Mouse (Mus musculus) kidney, postnatal 10 days (tissue): ENCODE data around the gene Megf8.

ENCODE experiments used
- DNase-seq: peaks from one replicate; pipeline ENCODE4 v3.0.0; 2021; ENCODE audit warnings: mixed read lengths

Gene Megf8

GRCm38 (mm10) chr7:25316532-25317445, at the start of gene Megf8:
Gene Megf8 (plus strand): TSS chr7:25317164.
- peak; percentile 98 for DNase-seq

- DNase-seq: peak; percentile 99
These were observed 49.6 kb upstream of the Megf8 start, which contains the start of gene Cic for GRCm38 (mm10) chr7:25267301-25267750. Gene Cic (plus strand): TSS chr7:25267704.

DNA sequence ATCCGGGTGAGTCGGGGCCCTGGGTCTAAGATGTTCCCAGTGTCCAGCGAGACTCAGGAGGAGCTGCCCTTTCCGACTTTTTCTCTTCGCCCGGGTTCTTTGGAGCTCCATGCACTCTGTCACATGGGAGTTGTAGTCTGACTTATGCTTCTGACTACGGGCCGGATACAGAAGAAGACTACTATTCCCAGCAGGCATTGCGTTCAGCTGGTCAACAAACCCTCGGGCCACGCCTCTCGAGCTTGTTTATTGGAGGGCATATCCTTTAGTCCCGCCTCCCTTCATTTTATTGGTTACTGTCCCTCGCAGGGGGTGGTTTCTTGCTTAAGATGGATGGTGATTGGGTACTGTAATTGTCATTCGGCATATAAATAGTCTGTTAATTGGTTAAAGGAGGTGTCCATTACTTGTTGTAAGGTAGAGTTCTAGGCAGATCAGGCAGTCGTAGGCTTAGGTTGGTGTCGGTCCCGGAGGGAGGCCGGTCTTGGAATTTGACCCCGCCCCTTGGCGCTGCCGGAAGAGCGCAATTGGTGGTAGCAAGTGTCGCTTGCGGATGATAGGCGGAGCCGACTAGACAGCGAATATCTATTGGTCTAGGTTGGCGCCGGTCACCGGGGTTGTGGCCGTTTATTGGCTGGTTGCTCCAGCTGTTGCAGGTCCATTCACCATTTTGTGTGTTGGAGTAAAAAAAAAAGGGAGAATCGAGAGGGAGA, 49.1 kb upstream of the Megf8 start:
- DNase-seq: peak; percentile 99

GRCm38 (mm10) chr7:25268588-25268987, 48.4 kb upstream of the Megf8 start:
- no peak for DNase-seq

DNA sequence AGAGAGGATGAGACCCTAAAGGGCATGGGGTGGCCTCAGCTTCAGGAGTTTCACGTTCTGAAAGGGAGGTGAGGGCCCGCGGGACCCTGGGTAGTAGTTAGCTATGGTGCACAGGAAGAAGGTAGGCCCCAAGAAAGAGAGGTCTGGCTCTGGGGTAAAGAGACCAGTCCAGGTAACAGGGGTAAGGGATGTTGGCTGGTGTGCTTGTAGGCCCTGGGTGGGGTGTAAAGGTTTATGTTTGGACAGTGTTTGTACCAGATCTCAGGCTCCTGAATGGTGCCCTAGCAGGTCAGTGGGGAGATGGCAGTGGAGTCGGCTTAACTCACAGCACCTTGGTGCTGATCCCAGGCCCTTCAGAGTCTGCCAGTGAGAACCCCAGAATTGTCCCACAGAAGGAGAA, 47.9 kb upstream of the Megf8 start:
- DNase-seq: peak; percentile 29

- DNase-seq: peak; percentile 45
These were observed 47.3 kb upstream of the Megf8 start for GRCm38 (mm10) chr7:25269545-25270271.

DNA sequence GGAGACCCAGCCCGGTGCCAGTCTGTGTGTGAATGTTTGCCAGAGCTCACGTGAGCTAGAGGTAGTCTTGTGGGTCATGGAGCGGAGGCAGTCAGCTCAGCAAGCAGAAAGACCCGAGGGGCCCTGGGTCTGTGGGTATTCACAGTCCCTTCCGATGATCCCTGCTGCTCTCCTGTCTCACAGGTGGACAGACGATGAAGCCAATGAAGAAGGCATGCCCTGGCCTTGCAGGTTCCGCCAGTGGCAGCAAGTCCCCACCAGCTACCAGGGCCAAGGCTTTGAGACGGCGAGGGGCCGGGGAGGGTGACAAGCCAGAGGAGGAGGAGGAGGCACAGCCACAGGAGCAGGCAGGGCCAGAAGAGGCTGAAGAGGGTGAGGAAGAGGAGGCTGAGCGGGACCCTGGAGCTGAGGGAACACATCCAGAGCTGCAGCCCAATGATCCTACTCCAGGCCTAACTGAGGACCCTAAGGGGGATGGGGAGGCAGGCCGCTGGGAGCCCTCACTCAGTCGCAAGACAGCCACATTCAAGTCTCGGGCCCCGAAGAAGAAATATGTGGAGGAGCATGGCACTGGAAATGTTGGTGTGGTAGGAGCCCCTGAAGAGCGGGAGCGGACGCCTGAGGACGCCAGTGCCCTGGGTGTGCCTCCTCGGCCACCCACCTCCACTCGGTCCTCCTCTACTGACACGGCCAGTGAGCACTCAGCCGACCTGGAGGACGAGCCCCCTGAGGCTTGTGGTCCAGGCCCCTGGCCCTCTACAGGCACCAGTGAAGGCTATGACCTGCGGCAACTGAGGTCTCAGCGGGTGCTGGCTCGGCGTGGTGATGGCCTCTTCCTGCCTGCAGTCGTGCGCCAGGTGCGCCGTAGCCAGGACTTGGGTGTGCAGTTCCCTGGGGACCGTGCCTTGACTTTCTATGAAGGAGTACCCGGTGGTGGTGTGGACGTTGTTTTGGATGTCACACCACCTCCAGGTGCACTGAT, 46.0 kb upstream of the Megf8 start:
- peak; percentile 28 for DNase-seq

- peak; percentile 15 for DNase-seq
These were observed 45.1 kb upstream of the Megf8 start for GRCm38 (mm10) chr7:25271651-25272444.

DNA sequence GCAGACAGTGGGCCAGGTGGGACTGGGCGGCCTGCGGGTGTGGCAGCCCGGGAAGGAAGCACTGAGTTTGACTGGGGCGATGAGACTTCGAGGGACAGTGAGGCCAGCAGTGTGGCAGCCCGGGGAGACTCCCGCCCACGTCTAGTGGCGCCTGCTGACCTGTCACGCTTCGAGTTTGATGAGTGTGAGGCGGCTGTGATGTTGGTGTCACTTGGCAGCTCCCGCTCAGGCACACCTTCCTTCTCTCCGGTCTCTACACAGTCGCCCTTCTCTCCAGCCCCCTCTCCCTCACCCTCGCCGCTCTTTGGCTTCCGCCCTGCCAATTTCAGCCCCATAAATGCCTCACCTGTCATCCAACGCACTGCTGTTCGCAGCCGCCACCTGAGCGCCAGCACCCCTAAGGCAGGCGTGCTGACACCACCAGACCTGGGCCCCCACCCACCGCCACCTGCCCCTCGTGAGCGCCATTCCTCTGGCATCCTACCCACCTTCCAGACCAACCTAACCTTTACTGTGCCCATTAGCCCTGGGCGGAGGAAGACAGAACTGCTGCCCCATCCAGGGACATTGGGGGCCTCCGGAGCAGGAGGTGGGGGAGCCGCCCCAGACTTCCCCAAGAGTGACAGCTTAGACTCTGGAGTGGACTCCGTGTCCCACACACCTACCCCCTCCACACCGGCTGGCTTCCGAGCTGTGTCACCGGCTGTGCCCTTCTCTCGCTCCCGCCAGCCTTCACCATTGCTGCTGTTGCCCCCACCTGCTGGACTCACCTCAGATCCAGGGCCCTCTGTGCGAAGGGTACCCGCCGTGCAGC, 44.3 kb upstream of the Megf8 start:
- no peak for DNase-seq

GRCm38 (mm10) chr7:25273259-25274241, 43.4 kb upstream of the Megf8 start:
- DNase-seq: peak; percentile 16

GRCm38 (mm10) chr7:25274571-25274970, 42.4 kb upstream of the Megf8 start:
- DNase-seq: peak; percentile 16

DNA sequence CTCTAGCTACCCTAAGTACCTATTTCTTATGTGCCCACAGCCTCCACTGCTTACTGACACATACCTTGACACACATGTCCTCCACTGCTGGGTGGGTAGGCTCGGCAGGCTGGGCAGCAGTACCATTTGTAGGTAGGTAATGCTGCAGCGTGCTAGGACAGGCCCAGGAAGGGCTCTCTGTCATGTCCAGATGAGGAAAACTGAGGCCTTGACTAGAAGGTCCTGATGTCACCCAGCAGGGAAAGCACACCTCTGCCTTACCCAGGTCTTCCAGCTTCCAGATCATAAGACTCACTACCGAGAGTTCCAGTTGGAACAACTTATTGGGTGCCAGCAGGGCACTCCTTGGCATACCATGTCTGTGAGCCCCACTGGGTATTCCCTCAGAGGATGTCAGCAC, 42.0 kb upstream of the Megf8 start:
- no peak for DNase-seq

- DNase-seq: peak; percentile 33
These were observed 41.2 kb upstream of the Megf8 start for GRCm38 (mm10) chr7:25275555-25276298.

DNA sequence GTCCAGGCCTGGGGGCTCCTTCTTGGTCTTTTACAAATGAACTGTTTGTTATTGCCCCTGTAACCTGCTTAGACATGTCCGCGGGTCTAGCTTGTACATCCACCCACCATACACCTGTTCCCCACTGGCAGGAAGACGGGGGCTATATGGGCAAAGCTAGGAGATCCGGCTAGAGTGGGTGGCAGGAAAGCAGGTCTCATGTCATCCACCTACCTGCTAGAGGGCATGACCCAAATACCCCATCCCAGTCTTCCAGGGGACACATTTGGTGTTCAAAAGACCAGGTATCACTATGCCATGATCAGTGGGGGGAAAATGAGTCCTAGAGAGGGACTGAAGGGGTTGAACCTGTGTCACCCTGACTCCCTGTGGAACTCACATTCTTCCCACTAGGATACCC, 39.6 kb upstream of the Megf8 start:
- DNase-seq: no peak

DNA sequence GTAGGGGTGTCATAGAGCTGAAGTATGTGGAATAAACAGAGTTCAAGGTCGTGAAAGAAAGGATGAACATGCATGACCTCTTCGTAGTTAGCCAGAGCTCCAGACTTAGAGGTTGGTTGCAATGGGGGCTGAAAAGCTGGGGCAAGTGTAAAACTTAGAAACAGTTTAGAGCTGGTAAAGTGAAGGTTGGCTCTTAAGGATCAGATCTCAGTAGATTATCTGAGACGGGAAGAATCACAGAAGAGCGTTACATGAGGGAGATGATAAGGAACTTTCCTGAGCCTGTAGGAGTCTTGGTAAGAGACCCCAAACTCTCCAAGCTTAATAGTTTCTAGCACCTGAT, 39.0 kb upstream of the Megf8 start:
- DNase-seq: no peak

- peak; percentile 87 for DNase-seq
These were observed 38.5 kb upstream of the Megf8 start for GRCm38 (mm10) chr7:25278341-25279075.

- DNase-seq: peak; percentile 94
These were observed 37.7 kb upstream of the Megf8 start for GRCm38 (mm10) chr7:25279076-25279860.
